Mouse (Mus musculus): Measurements from ENCODE around the gene Syt14. TPM values are rescaled to one million over a fixed set of nuclear protein-coding genes. Genes with fewer than 3 reads are reported as not detected.

Gene Syt14
- polyA plus RNA-seq, 1 experiment from 2014 or later, result 1.4 TPM

DNA sequence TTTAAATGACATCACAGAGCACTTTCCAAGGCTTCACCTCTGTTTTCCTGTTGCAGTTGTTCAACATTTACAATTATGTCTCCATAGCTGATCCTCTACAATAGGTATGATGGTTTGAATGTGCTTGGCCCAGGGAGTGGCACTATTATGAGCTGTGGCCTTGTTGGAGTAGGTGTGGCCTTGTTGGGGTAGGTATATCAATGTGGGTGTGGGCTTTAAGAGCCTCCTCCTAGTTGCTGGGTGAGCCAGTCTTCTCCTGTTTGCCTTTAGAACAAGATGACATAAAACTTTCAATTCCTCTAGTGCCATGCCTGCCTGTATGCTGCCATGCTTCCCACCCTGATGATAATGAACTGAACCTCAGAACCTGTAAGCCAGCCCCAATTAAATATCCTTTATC is 42.1 kb downstream of the Syt14 start:
- H3K9me3 ChIP-seq (ENCODE audit: low read depth, low read length), result no peaks in the 10 kb centered on the region
- H3K4me2 ChIP-seq, result no peak overlapping the region
- H3K9ac ChIP-seq, result no peak overlapping the region
- no peaks in the 10 kb centered on the region for H3K36me3 ChIP-seq (ENCODE audit: insufficient read depth)
- no peak overlapping the region for H3K27ac ChIP-seq (ENCODE audit: low read depth)
- no peak for TF ChIP-seq CTCF (IDR thresholded peaks at IDR 0.05; ENCODE audit: low read depth)
- DNase-seq (no peak), ATAC-seq (ENCODE audit: insufficient read depth) (no peak)
- no peak overlapping the region for H3K4me3 ChIP-seq (ENCODE audit: low read depth, low read length)
- H3K4me1 ChIP-seq (ENCODE audit: insufficient read depth), result no peaks in the 10 kb centered on the region
- H3K27me3 ChIP-seq (ENCODE audit: insufficient read depth, low read length), result no peaks in the 10 kb centered on the region

DNA sequence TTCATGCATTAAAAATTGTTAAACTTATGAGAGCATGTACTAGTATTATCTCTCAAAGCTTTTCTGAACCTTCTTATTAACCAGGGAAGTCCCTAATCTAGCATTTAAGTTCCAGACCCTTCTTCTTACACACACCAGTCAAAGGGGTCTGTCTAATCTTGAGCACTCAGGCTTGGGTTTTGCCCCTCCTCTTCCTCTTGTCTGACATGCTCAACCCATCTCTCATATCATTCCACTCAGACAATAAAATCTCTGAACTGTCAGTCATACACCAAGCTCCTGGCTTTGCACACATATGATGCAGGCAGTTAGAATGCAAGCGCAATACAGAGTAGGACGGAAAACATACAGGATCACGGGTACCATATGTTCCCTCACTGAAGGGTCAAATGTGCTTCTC is 48.4 kb downstream of the Syt14 start:
- ATAC-seq (ENCODE audit: insufficient read depth), result no peak
- H3K27ac ChIP-seq (ENCODE audit: low read depth), result no peak overlapping the region
- no peaks in the 10 kb centered on the region for H3K27me3 ChIP-seq (ENCODE audit: insufficient read depth, low read length)
- H3K4me2 ChIP-seq, result no peak overlapping the region
- no peak for DNase-seq
- no peaks in the 10 kb centered on the region for H3K36me3 ChIP-seq (ENCODE audit: insufficient read depth)
- H3K4me1 ChIP-seq (ENCODE audit: insufficient read depth), result no peaks in the 10 kb centered on the region
- no peak for TF ChIP-seq CTCF (IDR thresholded peaks at IDR 0.05; ENCODE audit: low read depth)
- H3K9ac ChIP-seq, result no peak overlapping the region
- 85% methylated on average over 3 of the region's 3 CpGs for WGBS
- H3K9me3 ChIP-seq (ENCODE audit: low read depth, low read length), result no peaks in the 10 kb centered on the region
- H3K4me3 ChIP-seq (ENCODE audit: low read depth, low read length), result no peak overlapping the region

DNA sequence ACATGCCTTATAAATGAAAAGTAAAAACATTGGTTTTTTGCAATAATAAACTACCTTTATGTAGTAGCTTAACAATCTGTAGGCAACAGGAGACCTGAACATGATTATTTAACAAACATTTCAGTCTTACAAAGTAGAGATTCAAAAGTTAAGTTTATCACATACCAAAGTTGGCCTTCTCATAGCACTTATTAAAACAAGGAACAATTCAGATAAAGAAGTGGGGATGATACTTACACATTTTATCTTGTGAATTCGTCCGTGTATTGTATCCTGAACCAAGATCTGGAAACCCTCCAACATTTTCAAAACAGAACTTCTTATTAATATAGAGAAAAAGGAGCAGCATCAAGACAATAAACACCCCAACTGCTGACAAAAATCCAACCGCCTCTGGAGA is 49.1 kb downstream of the Syt14 start:
- DNase-seq (no peak), ATAC-seq (ENCODE audit: insufficient read depth) (no peak)
- Histone ChIP-seq H3K27me3 (ENCODE audit: insufficient read depth, low read length) (no peaks in the 10 kb centered on the region), H3K4me2 (no peak overlapping the region), H3K36me3 (ENCODE audit: insufficient read depth) (no peaks in the 10 kb centered on the region), H3K9me3 (ENCODE audit: low read depth, low read length) (no peaks in the 10 kb centered on the region), H3K4me1 (ENCODE audit: insufficient read depth) (no peaks in the 10 kb centered on the region), H3K4me3 (ENCODE audit: low read depth, low read length) (no peak overlapping the region), H3K27ac (ENCODE audit: low read depth) (no peak overlapping the region), H3K9ac (no peak overlapping the region)
- 49% methylated on average over 3 of the region's 3 CpGs for WGBS
- TF ChIP-seq CTCF (IDR thresholded peaks at IDR 0.05; ENCODE audit: low read depth), result no peak

DNA sequence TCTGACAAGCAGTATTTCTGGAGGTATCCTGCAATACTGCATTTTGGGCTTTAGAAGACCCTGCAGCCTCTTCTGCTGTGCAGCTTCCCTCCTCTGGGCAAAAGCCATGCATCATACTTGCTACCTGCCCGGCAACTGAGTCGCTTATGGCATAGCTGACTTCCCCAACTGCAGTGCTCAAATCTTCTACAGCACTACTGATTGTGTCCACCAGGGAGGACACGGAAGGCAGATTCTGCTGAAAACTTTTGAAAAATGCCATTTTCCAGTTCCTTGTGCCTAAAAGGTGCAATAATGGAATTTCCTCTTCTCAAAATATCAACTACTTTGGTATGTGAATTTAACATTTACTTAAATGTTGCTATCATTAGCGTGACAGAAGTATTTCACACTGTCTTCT is 51.2 kb downstream of the Syt14 start:
- no peak for ATAC-seq (ENCODE audit: insufficient read depth)
- no peak overlapping the region for H3K4me3 ChIP-seq (ENCODE audit: low read depth, low read length)

DNA sequence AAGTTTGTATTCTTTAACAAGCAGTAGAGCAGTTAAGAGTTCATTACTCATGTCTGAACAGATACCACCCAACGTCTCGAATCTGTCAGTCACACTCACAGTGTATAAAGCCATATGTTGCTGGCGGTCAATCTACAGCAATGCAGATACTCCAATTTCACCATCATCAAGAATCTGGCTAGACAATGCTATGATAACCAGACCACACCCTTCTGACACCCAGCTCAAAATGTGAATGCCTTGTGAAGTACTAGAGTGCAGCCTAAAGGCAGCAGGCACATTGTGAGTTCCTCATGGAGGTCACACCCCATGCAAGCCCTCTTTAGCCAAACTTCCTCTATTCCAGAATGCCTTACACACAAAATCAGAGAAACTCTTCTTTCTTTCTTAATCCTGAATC is 53.9 kb downstream of the Syt14 start:
- TF ChIP-seq CTCF (IDR thresholded peaks at IDR 0.05; ENCODE audit: low read depth), result no peak
- ATAC-seq (ENCODE audit: insufficient read depth) (no peak), DNase-seq (no peak)
- no peaks in the 10 kb centered on the region for H3K4me1 ChIP-seq (ENCODE audit: insufficient read depth)
- no peaks in the 10 kb centered on the region for H3K27me3 ChIP-seq (ENCODE audit: insufficient read depth, low read length)
- 81% methylated on average over 3 of the region's 3 CpGs for WGBS
- no peak overlapping the region for H3K4me3 ChIP-seq (ENCODE audit: low read depth, low read length)
- no peaks in the 10 kb centered on the region for H3K9me3 ChIP-seq (ENCODE audit: low read depth, low read length)
- H3K27ac ChIP-seq (ENCODE audit: low read depth), result no peak overlapping the region
- H3K4me2 ChIP-seq, result no peak overlapping the region
- H3K9ac ChIP-seq, result no peak overlapping the region
- H3K36me3 ChIP-seq (ENCODE audit: insufficient read depth), result no peaks in the 10 kb centered on the region

More for the DNA sequence above, 51.2 kb downstream of the Syt14 start:
- no peaks in the 10 kb centered on the region for H3K9me3 ChIP-seq (ENCODE audit: low read depth, low read length)
- H3K9ac ChIP-seq, result no peak overlapping the region
- no peaks in the 10 kb centered on the region for H3K36me3 ChIP-seq (ENCODE audit: insufficient read depth)
- no peak overlapping the region for H3K27ac ChIP-seq (ENCODE audit: low read depth)
- H3K4me1 ChIP-seq (ENCODE audit: insufficient read depth), result no peaks in the 10 kb centered on the region
- H3K27me3 ChIP-seq (ENCODE audit: insufficient read depth, low read length), result no peaks in the 10 kb centered on the region
- H3K4me2 ChIP-seq, result no peak overlapping the region
- TF ChIP-seq CTCF (IDR thresholded peaks at IDR 0.05; ENCODE audit: low read depth), result no peak; the same call in 1 of the 2 replicates
- 69% methylated on average over 4 of the region's 4 CpGs for whole genome bisulfite sequencing
- DNase-seq, result no peak

DNA sequence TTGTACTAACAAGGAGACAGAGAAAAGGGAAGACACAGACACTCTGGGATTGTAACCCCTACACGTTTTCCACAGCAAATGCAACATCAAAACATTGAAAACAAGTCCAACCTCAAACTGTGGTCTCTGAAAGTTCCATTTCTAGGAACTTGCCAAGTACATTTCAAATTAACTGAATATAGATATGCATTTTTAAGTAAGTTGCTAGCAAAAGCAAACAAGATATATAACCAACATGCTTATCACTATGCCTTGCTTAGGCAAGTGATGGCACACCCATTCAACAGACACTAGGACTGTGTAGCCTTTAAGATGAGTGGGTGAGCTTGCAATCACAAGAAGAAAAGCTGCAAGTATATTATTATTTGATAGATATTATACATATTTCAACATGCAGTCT is 54.5 kb downstream of the Syt14 start:
- no peaks in the 10 kb centered on the region for H3K36me3 ChIP-seq (ENCODE audit: insufficient read depth)
- H3K9ac ChIP-seq, result no peak overlapping the region
- TF ChIP-seq CTCF (IDR thresholded peaks at IDR 0.05; ENCODE audit: low read depth), result no peak
- H3K4me1 ChIP-seq (ENCODE audit: insufficient read depth), result no peaks in the 10 kb centered on the region
- ATAC-seq (ENCODE audit: insufficient read depth) (no peak), DNase-seq (no peak)
- H3K27me3 ChIP-seq (ENCODE audit: insufficient read depth, low read length), result no peaks in the 10 kb centered on the region
- H3K27ac ChIP-seq (ENCODE audit: low read depth), result no peak overlapping the region
- no peak overlapping the region for H3K4me3 ChIP-seq (ENCODE audit: low read depth, low read length)
- no peaks in the 10 kb centered on the region for H3K9me3 ChIP-seq (ENCODE audit: low read depth, low read length)
- no peak overlapping the region for H3K4me2 ChIP-seq
- 43% methylated on average over 1 of the region's 1 CpGs for WGBS

DNA sequence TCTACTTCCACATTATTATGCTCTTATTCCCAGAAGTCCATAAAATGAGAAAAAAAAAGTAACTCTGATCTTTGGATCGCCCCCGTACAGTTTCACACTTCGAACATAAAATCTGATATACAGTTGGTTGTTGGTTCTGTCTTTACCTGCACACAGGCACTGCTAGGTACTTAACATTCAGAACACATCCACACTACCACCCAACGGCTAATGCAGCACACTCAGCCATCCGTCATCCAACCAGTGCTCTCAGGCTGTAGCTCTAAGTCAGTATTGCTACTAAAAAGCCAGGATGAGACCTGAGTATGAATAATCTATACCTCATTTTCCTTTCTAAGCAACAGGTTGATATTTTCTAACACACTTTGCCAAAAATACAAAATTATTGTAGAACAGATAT is 73.3 kb downstream of the Syt14 start:
- H3K36me3 ChIP-seq (ENCODE audit: insufficient read depth), result no peaks in the 10 kb centered on the region
- ATAC-seq (ENCODE audit: insufficient read depth) (no peak), DNase-seq (no peak)
- WGBS, result 86% methylated on average over 5 of the region's 5 CpGs
- H3K27ac ChIP-seq (ENCODE audit: low read depth), result no peak overlapping the region
- no peaks in the 10 kb centered on the region for H3K4me1 ChIP-seq (ENCODE audit: insufficient read depth)
- H3K9me3 ChIP-seq (ENCODE audit: low read depth, low read length), result no peaks in the 10 kb centered on the region
- H3K27me3 ChIP-seq (ENCODE audit: insufficient read depth, low read length), result no peaks in the 10 kb centered on the region
- H3K9ac ChIP-seq, result no peak overlapping the region
- H3K4me2 ChIP-seq, result no peak overlapping the region
- TF ChIP-seq CTCF (IDR thresholded peaks at IDR 0.05; ENCODE audit: low read depth), result no peak
- H3K4me3 ChIP-seq (ENCODE audit: low read depth, low read length), result no peak overlapping the region

DNA sequence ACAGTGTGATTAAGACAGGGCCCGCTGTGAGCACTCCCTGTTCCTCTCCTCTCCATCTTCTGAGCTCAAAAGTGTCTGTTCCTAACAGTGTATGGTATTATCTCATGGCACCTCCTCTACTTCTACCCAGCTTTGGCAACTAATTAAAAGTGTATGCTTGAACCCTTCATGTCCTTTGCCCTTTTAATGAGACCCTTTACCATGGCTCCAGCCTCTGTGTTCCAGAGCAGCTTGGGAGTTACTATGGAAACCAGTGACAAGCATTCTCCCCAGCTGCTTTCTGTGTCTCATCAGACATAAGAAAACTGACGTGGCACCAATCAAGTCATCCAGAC is 87.8 kb downstream of the Syt14 start:
- Histone ChIP-seq H3K4me2 (no peak overlapping the region), H3K4me1 (ENCODE audit: insufficient read depth) (no peaks in the 10 kb centered on the region), H3K9ac (no peak overlapping the region), H3K27me3 (ENCODE audit: insufficient read depth, low read length) (no peaks in the 10 kb centered on the region), H3K36me3 (ENCODE audit: insufficient read depth) (no peaks in the 10 kb centered on the region), H3K27ac (ENCODE audit: low read depth) (no peak overlapping the region), H3K9me3 (ENCODE audit: low read depth, low read length) (no peaks in the 10 kb centered on the region), H3K4me3 (ENCODE audit: low read depth, low read length) (no peak overlapping the region)
- 53% methylated on average over 2 of the region's 2 CpGs for WGBS
- ATAC-seq (ENCODE audit: insufficient read depth) (no peak), DNase-seq (no peak)
- no peak for TF ChIP-seq CTCF (IDR thresholded peaks at IDR 0.05; ENCODE audit: low read depth)

All from lung, embryonic 14.5 days (tissue).